Mouse (Mus musculus): Measurements from ENCODE around the gene Actr6.
"Not testable (repeated sequence)": the region's sequence is repeated elsewhere in the genome, so short reads cannot be mapped to it uniquely, and the experiment has no call there.

The Actr6 gene

DNA sequence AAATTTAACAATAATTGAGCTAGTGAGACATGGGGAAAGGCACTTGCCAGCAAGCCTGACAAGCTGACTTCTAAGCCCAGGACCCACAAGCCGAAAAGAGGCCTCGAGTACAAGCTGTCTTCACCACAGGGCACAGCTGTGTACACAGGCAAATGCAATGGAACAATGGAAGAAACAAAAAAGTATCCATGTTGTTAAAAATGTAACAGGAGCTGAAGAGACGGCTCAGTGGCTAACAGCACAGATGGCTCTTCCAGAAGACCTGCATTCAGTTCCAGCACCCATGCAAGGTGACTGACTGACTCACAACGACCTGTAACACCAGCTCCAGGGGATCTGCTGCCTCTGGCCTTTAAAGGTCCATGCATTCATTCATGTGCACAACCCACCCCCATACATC is 55.5 kb downstream of the Actr6 start:
- no peak for DNase-seq

DNA sequence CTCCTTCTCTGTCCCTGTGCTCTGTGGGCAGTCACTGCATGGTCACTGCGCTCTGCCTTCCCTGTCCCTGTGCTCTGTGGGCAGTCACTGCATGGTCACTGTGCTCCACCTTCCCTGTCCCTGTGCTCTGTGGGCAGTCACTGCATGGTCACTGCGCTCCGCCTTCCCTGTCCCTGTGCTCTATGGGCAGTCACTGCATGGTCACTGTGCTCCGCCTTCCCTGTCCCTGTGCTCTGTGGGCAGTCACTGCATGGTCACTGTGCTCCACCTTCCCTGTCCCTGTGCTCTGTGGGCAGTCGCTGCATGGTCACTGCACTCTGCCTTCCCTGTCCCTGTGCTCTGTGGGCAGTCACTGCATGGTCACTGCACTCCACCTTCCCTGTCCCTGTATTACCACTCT is 61.7 kb downstream of the Actr6 start:
- DNase-seq, result not testable (repeated sequence)

DNA sequence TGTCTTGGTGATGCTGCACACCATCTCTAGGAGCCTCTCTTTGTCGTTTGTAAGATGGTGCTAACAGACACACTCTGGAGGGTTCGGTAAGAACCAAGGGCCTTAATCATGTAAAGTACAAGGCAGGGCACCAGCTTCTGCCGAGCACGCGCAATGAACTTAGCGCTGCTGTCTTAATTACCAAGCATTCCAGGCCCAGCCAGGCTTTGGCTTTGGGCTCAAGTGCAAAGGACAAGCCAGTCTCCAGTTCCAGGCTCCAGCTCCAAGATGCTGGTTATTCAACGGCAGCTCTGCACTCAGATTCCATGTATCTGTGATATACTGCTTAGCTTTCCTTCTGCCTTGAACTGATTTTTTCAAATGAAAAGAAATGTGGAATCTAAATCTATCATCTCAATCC is 64.5 kb downstream of the Actr6 start:
- DNase-seq, result no peak

DNA sequence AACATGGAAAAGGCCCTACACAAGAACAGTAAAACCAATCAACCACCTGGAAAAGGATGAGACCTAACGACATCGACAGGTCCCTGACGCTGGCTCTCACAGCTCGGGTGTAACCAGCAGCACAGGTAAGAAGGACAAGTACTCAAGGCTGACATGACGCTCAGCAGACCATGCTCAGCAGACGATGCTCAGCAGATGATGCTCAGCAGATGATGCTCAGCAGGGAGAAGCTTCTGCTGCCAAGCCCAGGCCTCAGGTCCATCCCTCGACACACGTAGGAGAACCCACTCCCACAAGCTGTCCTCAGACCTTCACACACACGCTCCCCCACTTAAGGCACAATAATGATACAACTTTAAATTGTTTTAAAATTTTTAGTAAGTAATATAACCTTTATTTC is 66.4 kb downstream of the Actr6 start:
- DNase-seq, result no peak

DNA sequence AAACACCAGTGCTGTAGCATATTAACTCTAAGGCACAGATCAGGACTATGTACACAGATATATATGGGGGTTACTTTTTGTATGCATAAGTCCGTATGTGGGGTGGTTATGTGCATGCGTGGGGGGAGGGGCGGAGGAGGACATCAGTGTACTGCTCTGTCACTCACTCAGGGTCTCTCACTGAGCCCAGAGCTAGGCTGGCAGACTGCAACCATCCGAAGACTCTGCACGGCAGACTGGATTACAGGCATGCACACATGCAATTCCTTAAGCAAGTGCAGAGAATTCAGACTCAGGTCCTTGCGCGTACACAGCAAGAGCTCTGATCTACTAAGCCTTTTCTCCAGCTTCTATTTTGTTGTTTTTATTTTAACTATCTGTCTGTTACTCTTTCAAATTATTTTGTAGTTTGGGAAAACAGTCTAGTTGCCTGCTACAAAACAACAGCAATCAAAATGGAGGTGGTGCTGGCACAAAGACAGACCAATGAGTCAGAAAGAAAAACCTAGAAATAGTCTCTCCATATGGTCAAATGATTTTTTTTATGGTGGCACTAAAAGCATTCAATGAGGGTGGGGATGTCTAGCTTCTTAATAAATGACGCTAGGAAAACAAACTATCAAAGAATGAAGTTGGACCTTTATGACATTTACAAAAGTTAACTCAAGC is 67.0 kb downstream of the Actr6 start:
- no peak for DNase-seq

All from right cerebral cortex, adult 18-20 months (tissue).